Mouse (Mus musculus) liver, postnatal 0 days (tissue): ENCODE data around the gene Nup160. TPM values are rescaled to one million over a fixed set of nuclear protein-coding genes. Genes with fewer than 3 reads are reported as not detected.

Source experiments
- ATAC-seq: fragments of 200-750 bp; cut with Nextera tagmentation; 2 replicates; pipeline ENCODE4 v1.8.0; 2017; ENCODE audit warnings: mild to moderate bottlenecking, moderate library complexity
- DNase-seq: peaks from one replicate; pipeline ENCODE4 v3.0.0-alpha.2; 2016
- H3K27ac ChIP-seq: fragments of 300-500 bp; sonication (generic); 2 replicates; pipeline ENCODE4 v1.5.1; 2014; ENCODE audit warnings: antibody characterized with exemption, moderate library complexity, mild to moderate bottlenecking, low read depth
- H3K27me3 ChIP-seq: fragments of 300-500 bp; sonication (generic); 2 replicates; pipeline ENCODE4 v1.6.1; 2014; ENCODE audit warnings: low read length, control low read depth, mixed read lengths; ENCODE audit not compliant: insufficient read depth
- H3K36me3 ChIP-seq: fragments of 300-500 bp; sonication (generic); replicated peaks from 2 replicates; pipeline ENCODE4 v1.6.1; 2014; ENCODE audit warnings: mild to moderate bottlenecking, control low read depth, low read length, moderate library complexity, mixed read lengths; ENCODE audit not compliant: insufficient read depth
- H3K4me1 ChIP-seq: fragments of 300-500 bp; sonication (generic); 2 replicates; pipeline ENCODE4 v1.6.1; 2014; ENCODE audit warnings: antibody characterized with exemption, mild to moderate bottlenecking, control low read depth; ENCODE audit not compliant: insufficient read depth
- H3K4me2 ChIP-seq: fragments of 300-500 bp; sonication (generic); 2 replicates; pipeline ENCODE4 v1.6.1; 2014; ENCODE audit warnings: low read depth, mild to moderate bottlenecking, low read length, moderate library complexity, mixed read lengths
- H3K4me3 ChIP-seq: fragments of 300-500 bp; sonication (generic); 2 replicates; pipeline ENCODE4 v1.5.1; 2014; ENCODE audit warnings: low read depth, low read length
- H3K9ac ChIP-seq: fragments of 300-500 bp; sonication (generic); replicated peaks from 2 replicates; pipeline ENCODE4 v1.6.1; 2014; ENCODE audit warnings: mild to moderate bottlenecking, moderate library complexity
- H3K9me3 ChIP-seq: fragments of 300-500 bp; sonication (generic); 2 replicates; pipeline ENCODE4 v1.6.1; 2016; ENCODE audit warnings: mild to moderate bottlenecking, control low read depth, low read length, mixed read lengths
- CTCF ChIP-seq: sonication (generic); IDR thresholded peaks from 2 replicates; pipeline ENCODE4 v1.5.1; 2016; ENCODE audit warnings: antibody characterized with exemption, low read depth
- EP300 ChIP-seq: IDR thresholded peaks from 2 replicates; pipeline ENCODE4 v1.6.1; 2016; ENCODE audit warnings: antibody characterized with exemption, low read depth, mild to moderate bottlenecking
- WGBS: fragments of 180-500 bp; shearing (Covaris S2); extraction: QIAGEN DNeasy Blood & Tissue Kit; methylation state at CpG from one replicate; pipeline ENCODE4 v1.1.7; 2014; ENCODE audit not compliant: insufficient replicate concordance; 5-methylcytosine and 5-hydroxymethylcytosine counted together
- polyA plus RNA-seq: library from polyadenylated mRNA; unstranded; fragments of >200 nt; fragmentation: Nextera tagmentation; extraction: Ambion mirVana; gene quantifications from 2 replicates; pipeline ENCODE4 v1.2.1, GENCODE M21; 2015

Gene Nup160
- polyA plus RNA-seq, 1 experiment from 2014 or later, result 10.2 TPM

- DNase-seq, result no peak
- no peaks in the 10 kb centered on the region for H3K9me3 ChIP-seq
Measured at GRCm38 (mm10) chr2:90745740-90746537, 68.9 kb downstream of the Nup160 start.

GRCm38 (mm10) chr2:90746538-90746865 is 69.5 kb downstream of the Nup160 start:
- TF ChIP-seq EP300, result no peak
- TF ChIP-seq CTCF, result no peak
- H3K36me3 ChIP-seq, result peaks cover 24% of the 10 kb centered on the region
- peak overlapping the region; percentile 95 for H3K27ac ChIP-seq
- H3K9me3 ChIP-seq, result no peaks in the 10 kb centered on the region
- peaks cover 26% of the 10 kb centered on the region for H3K4me1 ChIP-seq
- ATAC-seq (no peak), DNase-seq (no peak)
- WGBS, result 8% methylated on average over 4 of the region's 4 CpGs
- peak overlapping the region; percentile 84 for H3K4me3 ChIP-seq
- H3K4me2 ChIP-seq, result peak overlapping the region; percentile 80
- no peaks in the 10 kb centered on the region for H3K27me3 ChIP-seq
- peak overlapping the region; percentile 93 for H3K9ac ChIP-seq

More at GRCm38 (mm10) chr2:90745740-90746537, 68.9 kb downstream of the Nup160 start:
- WGBS, result under 1% methylated on average over 54 of the region's 54 CpGs
- H3K27me3 ChIP-seq, result no peaks in the 10 kb centered on the region
- peak overlapping the region; percentile 93 for H3K9ac ChIP-seq
- H3K4me3 ChIP-seq, result peak overlapping the region; percentile 84
- TF ChIP-seq EP300, result no peak
- no peak for TF ChIP-seq CTCF
- peaks cover 26% of the 10 kb centered on the region for H3K4me1 ChIP-seq
- H3K36me3 ChIP-seq, result peaks cover 18% of the 10 kb centered on the region
- peak; percentile 43 for ATAC-seq
- H3K27ac ChIP-seq, result peak overlapping the region; percentile 95
- peak overlapping the region; percentile 80 for H3K4me2 ChIP-seq

GRCm38 (mm10) chr2:90747131-90747530 is 70.1 kb downstream of the Nup160 start:
- H3K9me3 ChIP-seq, result no peaks in the 10 kb centered on the region
- H3K27ac ChIP-seq, result no peak overlapping the region
- peaks cover 26% of the 10 kb centered on the region for H3K4me1 ChIP-seq
- no peak for TF ChIP-seq CTCF
- no peak for TF ChIP-seq EP300
- peak overlapping the region; percentile 93; the same call in 1 of the 2 replicates for H3K9ac ChIP-seq
- DNase-seq (no peak), ATAC-seq (no peak)
- peak overlapping the region; percentile 80 for H3K4me2 ChIP-seq
- H3K27me3 ChIP-seq, result no peaks in the 10 kb centered on the region
- 84% methylated on average over 10 of the region's 10 CpGs for WGBS
- peaks cover 26% of the 10 kb centered on the region for H3K36me3 ChIP-seq
- H3K4me3 ChIP-seq, result peak overlapping the region; percentile 84

- Histone ChIP-seq H3K27me3 (no peaks in the 10 kb centered on the region), H3K4me1 (peaks cover 19% of the 10 kb centered on the region), H3K4me3 (no peak overlapping the region), H3K4me2 (no peak overlapping the region), H3K9ac (no peak overlapping the region), H3K9me3 (no peaks in the 10 kb centered on the region), H3K27ac (no peak overlapping the region), H3K36me3 (peaks cover 51% of the 10 kb centered on the region)
- TF ChIP-seq CTCF (no peak), EP300 (no peak)
- ATAC-seq (no peak), DNase-seq (no peak)
- 67% methylated on average over 6 of the region's 6 CpGs for WGBS
Measured at GRCm38 (mm10) chr2:90749676-90750459, 72.9 kb downstream of the Nup160 start.

- H3K4me2 ChIP-seq, result no peak overlapping the region
- ATAC-seq, result no peak
- H3K36me3 ChIP-seq, result peaks cover 77% of the 10 kb centered on the region
- no peaks in the 10 kb centered on the region for H3K27me3 ChIP-seq
- WGBS, result 96% methylated on average over 2 of the region's 2 CpGs
- H3K9me3 ChIP-seq, result no peaks in the 10 kb centered on the region
- no peak overlapping the region for H3K4me3 ChIP-seq
- H3K9ac ChIP-seq, result no peak overlapping the region
- TF ChIP-seq EP300, result no peak
- H3K27ac ChIP-seq, result no peak overlapping the region
- peaks cover 10% of the 10 kb centered on the region; the same call in 1 of the 2 replicates for H3K4me1 ChIP-seq
- no peak for DNase-seq
Measured at GRCm38 (mm10) chr2:90753565-90753964, 76.5 kb downstream of the Nup160 start.

- DNase-seq, result no peak
- Histone ChIP-seq H3K9me3 (no peaks in the 10 kb centered on the region), H3K36me3 (peaks cover 82% of the 10 kb centered on the region), H3K27me3 (no peaks in the 10 kb centered on the region), H3K4me1 (peaks cover 6% of the 10 kb centered on the region; the same call in 1 of the 2 replicates), H3K9ac (no peak overlapping the region), H3K4me2 (no peak overlapping the region), H3K4me3 (no peak overlapping the region), H3K27ac (no peak overlapping the region)
- no peak for ATAC-seq
- no peak for TF ChIP-seq EP300
- no peak for TF ChIP-seq CTCF
- 91% methylated on average over 3 of the region's 3 CpGs for WGBS
Measured at GRCm38 (mm10) chr2:90754188-90754587, 77.2 kb downstream of the Nup160 start.
